Mouse (Mus musculus) heart, embryonic 14.5 days (tissue): ENCODE results near the gene Cabp4. TPM values are rescaled to one million over a fixed set of nuclear protein-coding genes. Genes with fewer than 3 reads are reported as not detected.

ENCODE experiments used
- ATAC-seq: fragments of 200-750 bp; cut with Nextera tagmentation; 2 replicates; pipeline ENCODE4 v1.8.0; 2017; ENCODE audit warnings: low read depth, moderate TSS enrichment; ENCODE audit not compliant: insufficient number of reproducible peaks, insufficient read depth, low FRiP score
- H3K27ac ChIP-seq, 2 experiments: fragments of 200-500 bp in 1 of 2; fragments of 300-500 bp in 1 of 2; sonication (generic) in 1 of 2; replicated peaks in 1 of 2; 2 replicates each; pipeline ENCODE4 v1.5.1; 2012 to 2014; ENCODE audit warnings: low read depth in 2 of 2, low read length in 2 of 2, control low read depth in 1 of 2, mild to moderate bottlenecking in 1 of 2, mixed read lengths in 1 of 2; ENCODE audit not compliant: control insufficient read depth in 1 of 2, insufficient read depth in 1 of 2
- H3K27me3 ChIP-seq: fragments of 300-500 bp; sonication (generic); 2 replicates; pipeline ENCODE4 v1.6.1; 2014; ENCODE audit warnings: mild to moderate bottlenecking, low read length, control low read depth; ENCODE audit not compliant: control insufficient read depth, insufficient read depth
- H3K36me3 ChIP-seq: fragments of 300-500 bp; sonication (generic); 2 replicates; pipeline ENCODE4 v1.6.1; 2014; ENCODE audit warnings: mild to moderate bottlenecking, control low read depth, low read length, mixed read lengths; ENCODE audit not compliant: control insufficient read depth, insufficient read depth
- H3K4me1 ChIP-seq, 2 experiments: fragments of 200-500 bp in 1 of 2; fragments of 300-500 bp in 1 of 2; sonication (generic) in 1 of 2; 2 replicates each; pipeline ENCODE4 v1.6.1; 2012 to 2014; ENCODE audit warnings: low read length in 2 of 2, control low read depth in 1 of 2, mixed read lengths in 1 of 2; ENCODE audit not compliant: control insufficient read depth in 2 of 2, insufficient read depth in 2 of 2
- H3K4me2 ChIP-seq: fragments of 300-500 bp; sonication (generic); 2 replicates; pipeline ENCODE4 v1.6.1; 2014; ENCODE audit warnings: mild to moderate bottlenecking, low read length
- H3K4me3 ChIP-seq, 2 experiments: fragments of 200-500 bp in 1 of 2; fragments of 300-500 bp in 1 of 2; sonication (generic) in 1 of 2; 2 replicates each; pipeline ENCODE4 v1.5.1; 2012 to 2014; ENCODE audit warnings: low read length in 2 of 2, mild to moderate bottlenecking in 2 of 2, control low read depth in 1 of 2, low read depth in 1 of 2, moderate library complexity in 1 of 2; ENCODE audit not compliant: control insufficient read depth in 1 of 2, insufficient read depth in 1 of 2
- H3K9ac ChIP-seq: fragments of 300-500 bp; sonication (generic); 2 replicates; pipeline ENCODE4 v1.6.1; 2014; ENCODE audit warnings: mild to moderate bottlenecking, low read length
- H3K9me3 ChIP-seq: fragments of 300-500 bp; sonication (generic); 2 replicates; pipeline ENCODE4 v1.6.1; 2016; ENCODE audit warnings: low read length, control low read depth; ENCODE audit not compliant: control insufficient read depth
- WGBS: fragments of 180-500 bp; shearing (Covaris S2); extraction: QIAGEN DNeasy Blood & Tissue Kit; methylation state at CpG from one replicate; pipeline ENCODE4 v1.1.7; 2014; 5-methylcytosine and 5-hydroxymethylcytosine counted together
- polyA plus RNA-seq: library from polyadenylated mRNA; unstranded; fragments of >200 nt; fragmentation: Nextera tagmentation; extraction: Ambion mirVana; gene quantifications from 2 replicates; pipeline ENCODE4 v1.2.1, GENCODE M21; 2014

Cabp4 gene
- polyA plus RNA-seq, 1 experiment from 2014 or later: not detected

DNA sequence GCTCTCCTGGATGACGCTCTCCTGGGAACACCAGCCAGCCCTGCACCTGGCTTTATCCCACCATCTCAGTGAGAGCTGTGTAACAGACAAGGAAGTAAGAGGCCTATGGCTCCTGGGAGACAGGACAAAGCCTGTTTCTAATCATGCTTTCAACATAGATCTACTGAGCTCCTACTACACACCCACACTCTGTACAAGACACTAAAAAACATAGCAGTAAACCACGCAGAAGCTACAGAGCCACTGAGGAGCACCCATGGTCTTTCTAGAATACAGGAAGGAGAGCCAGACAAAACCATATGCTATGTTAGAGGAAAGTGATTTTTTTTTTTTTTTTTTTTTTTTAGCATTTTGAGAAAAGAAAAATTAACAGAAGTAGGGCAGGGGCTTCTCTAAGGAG lies 25.5 kb downstream of the Cabp4 start:
- H3K4me1 ChIP-seq: peaks cover 11 to 18% of the 10 kb centered on the region in 2 experiments; a peak in 3 of 4 replicates
- no peak overlapping the region for H3K4me2 ChIP-seq
- peaks cover 54% of the 10 kb centered on the region for H3K36me3 ChIP-seq
- H3K9me3 ChIP-seq: no peaks in the 10 kb centered on the region
- 94% methylated on average over 2 of the region's 2 CpGs for WGBS
- H3K27ac ChIP-seq: no peak overlapping the region
- no peaks in the 10 kb centered on the region for H3K27me3 ChIP-seq
- H3K9ac ChIP-seq: no peak overlapping the region
- H3K4me3 ChIP-seq: no peak overlapping the region
- no peak for ATAC-seq

DNA sequence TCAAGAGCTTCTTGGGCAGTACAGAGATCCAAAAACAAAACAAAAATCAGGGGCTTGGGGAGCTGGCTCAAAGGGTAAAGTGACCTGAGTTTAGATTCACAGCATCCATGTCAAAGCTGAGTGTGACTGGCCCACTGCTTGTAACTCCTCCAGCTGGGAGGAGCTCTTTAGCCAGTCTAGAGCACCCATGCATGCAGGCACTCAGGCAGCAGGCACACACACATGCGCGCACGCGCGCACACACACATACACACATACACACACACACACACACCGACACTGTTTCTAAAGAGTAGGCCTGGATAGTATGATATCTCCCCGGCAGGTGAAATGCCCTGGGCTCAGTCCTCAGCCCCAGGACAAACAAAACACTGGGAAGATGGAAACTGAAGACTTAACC lies 26.8 kb downstream of the Cabp4 start:
- no peak overlapping the region for H3K9ac ChIP-seq
- H3K36me3 ChIP-seq: peaks cover 67% of the 10 kb centered on the region
- H3K4me2 ChIP-seq: no peak overlapping the region
- no peak overlapping the region for H3K27ac ChIP-seq
- WGBS: 98% methylated on average over 7 of the region's 7 CpGs
- no peaks in the 10 kb centered on the region for H3K9me3 ChIP-seq
- no peaks in the 10 kb centered on the region for H3K27me3 ChIP-seq
- no peak for ATAC-seq
- H3K4me1 ChIP-seq: peaks cover 14 to 23% of the 10 kb centered on the region in 2 experiments; a peak in 3 of 4 replicates
- no peak overlapping the region for H3K4me3 ChIP-seq

DNA sequence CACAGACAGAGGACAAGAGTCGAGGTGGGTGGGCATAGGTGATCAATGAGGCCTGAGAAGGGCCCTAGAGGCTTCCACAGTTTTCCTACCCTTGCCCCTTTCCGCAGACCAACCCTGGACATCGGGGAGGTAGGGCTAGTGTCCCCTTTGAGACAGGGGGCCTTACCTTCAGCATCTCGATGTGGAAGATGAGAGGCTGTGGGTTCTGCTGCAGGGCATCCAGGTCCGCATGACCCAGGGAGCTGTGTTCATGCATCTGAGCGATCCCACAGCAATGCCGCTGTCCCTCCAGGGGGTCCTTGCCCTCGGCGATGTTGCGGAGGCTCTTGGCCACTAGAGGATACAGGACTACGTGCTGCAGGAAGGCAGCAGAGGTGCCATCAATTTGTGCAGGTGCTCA lies 28.0 kb downstream of the Cabp4 start:
- Histone ChIP-seq H3K4me2 (no peak overlapping the region), H3K27me3 (no peaks in the 10 kb centered on the region), H3K36me3 (peaks cover 79% of the 10 kb centered on the region), H3K27ac (no peak overlapping the region), H3K4me1 (peaks cover 11 to 21% of the 10 kb centered on the region in 2 experiments; a peak in 3 of 4 replicates), H3K9me3 (no peaks in the 10 kb centered on the region), H3K4me3 (no peak overlapping the region), H3K9ac (no peak overlapping the region)
- ATAC-seq: no peak
- 90% methylated on average over 11 of the region's 11 CpGs for WGBS

- Histone ChIP-seq H3K27ac (no peak overlapping the region), H3K9ac (no peak overlapping the region), H3K4me1 (peaks cover 7 to 16% of the 10 kb centered on the region in 2 experiments; a peak in 3 of 4 replicates), H3K27me3 (no peaks in the 10 kb centered on the region), H3K36me3 (peaks cover 82% of the 10 kb centered on the region), H3K4me2 (no peak overlapping the region), H3K4me3 (no peak overlapping the region), H3K9me3 (no peaks in the 10 kb centered on the region)
- 91% methylated on average over 10 of the region's 10 CpGs for WGBS
- no peak for ATAC-seq
These were observed 28.7 kb downstream of the Cabp4 start for GRCm38 (mm10) chr19:4115144-4115543.

GRCm38 (mm10) chr19:4114551-4114950 lies 29.3 kb downstream of the Cabp4 start:
- H3K4me1 ChIP-seq: peaks cover 7 to 16% of the 10 kb centered on the region in 2 experiments; a peak in 3 of 4 replicates
- no peak overlapping the region for H3K27ac ChIP-seq
- no peaks in the 10 kb centered on the region for H3K9me3 ChIP-seq
- peaks cover 80% of the 10 kb centered on the region for H3K36me3 ChIP-seq
- no peak overlapping the region for H3K4me3 ChIP-seq
- WGBS: 92% methylated on average over 10 of the region's 10 CpGs
- H3K9ac ChIP-seq: no peak overlapping the region
- no peaks in the 10 kb centered on the region for H3K27me3 ChIP-seq
- no peak for ATAC-seq
- H3K4me2 ChIP-seq: no peak overlapping the region

DNA sequence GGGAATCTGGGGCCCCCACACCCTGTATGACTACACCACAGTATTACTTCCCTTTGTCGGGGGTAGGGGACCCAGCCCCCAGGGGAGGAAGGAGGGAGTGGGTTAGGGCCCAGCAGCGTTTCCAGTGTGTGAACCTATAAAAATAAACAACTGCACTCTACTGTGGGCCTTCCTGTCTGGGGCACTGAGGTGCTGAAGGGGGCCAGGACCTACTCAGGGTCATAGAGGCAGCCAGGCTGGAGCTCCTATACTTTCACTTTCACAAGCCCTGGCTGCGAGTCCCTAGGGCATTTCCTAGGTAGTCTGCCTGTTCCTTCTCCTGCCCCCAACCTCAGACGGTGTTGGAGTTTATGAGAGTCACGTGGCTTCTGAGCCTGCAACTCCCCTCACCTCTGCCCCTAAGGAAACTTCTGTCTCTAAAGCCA lies 30.0 kb downstream of the Cabp4 start:
- ATAC-seq: no peak

DNA sequence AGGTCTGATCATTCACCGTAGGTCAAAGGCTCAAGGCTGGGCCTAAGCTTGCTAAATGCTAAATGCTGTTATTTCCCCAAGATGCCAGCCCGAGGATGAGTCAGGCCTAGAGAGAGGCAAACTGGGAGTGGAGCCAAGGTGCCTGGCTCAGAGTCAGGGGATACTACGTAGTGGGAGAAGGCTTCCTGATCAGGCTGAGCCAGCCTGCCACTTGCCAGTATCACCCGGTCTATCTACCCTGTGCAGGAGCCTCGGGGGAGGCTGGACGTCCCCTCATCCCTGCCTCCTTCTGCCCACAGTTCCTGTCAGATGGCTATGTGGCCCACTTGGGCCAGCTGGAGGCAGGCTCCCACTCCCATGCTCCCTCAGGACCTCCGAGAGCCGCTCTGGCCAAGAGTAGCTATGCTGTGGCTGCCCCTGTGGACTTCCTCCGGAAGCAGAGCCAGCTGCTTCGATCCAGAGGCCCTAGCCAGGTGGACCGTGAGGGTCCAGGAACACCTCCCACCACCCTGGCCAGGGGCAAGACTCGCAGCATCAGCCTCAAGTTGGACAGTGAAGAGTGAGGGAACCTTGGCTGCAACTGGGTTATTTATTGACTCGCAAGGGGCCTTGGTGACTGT lies 30.5 kb downstream of the Cabp4 start:
- Histone ChIP-seq H3K27me3 (no peaks in the 10 kb centered on the region), H3K9me3 (no peaks in the 10 kb centered on the region), H3K9ac (peak overlapping the region; percentile 38; the same call in 1 of the 2 replicates), H3K4me1 (peaks cover 7 to 16% of the 10 kb centered on the region in 2 experiments; a peak in 3 of 4 replicates), H3K36me3 (peaks cover 90% of the 10 kb centered on the region), H3K27ac (peak overlapping the region; percentile 23 to 69; a peak in 2 of 4 replicates), H3K4me3 (no peak overlapping the region), H3K4me2 (no peak overlapping the region)
- peak; percentile 33; the same call in 1 of the 2 replicates for ATAC-seq
- WGBS: 54% methylated on average over 13 of the region's 13 CpGs

More for the DNA sequence above, 30.0 kb downstream of the Cabp4 start:
- no peaks in the 10 kb centered on the region for H3K27me3 ChIP-seq
- no peak overlapping the region for H3K4me3 ChIP-seq
- H3K9me3 ChIP-seq: no peaks in the 10 kb centered on the region
- no peak overlapping the region for H3K4me2 ChIP-seq
- peak overlapping the region; percentile 23 to 69; a peak in 2 of 4 replicates for H3K27ac ChIP-seq
- peak overlapping the region; percentile 38; the same call in 1 of the 2 replicates for H3K9ac ChIP-seq
- H3K4me1 ChIP-seq: peaks cover 7 to 16% of the 10 kb centered on the region in 2 experiments; a peak in 3 of 4 replicates
- H3K36me3 ChIP-seq: peaks cover 87% of the 10 kb centered on the region
- 48% methylated on average over 5 of the region's 5 CpGs for WGBS
